Mouse (Mus musculus) heart, adult 2 months (tissue): ENCODE data around the gene Tceanc2. TPM values are rescaled to one million over a fixed set of nuclear protein-coding genes. Genes with fewer than 3 reads are reported as not detected.

ENCODE experiments used
- DNase-seq, 2 experiments: peaks; one replicate each; pipeline ENCODE4 v3.0.0; 2021
- H3K27ac ChIP-seq: fragments of 200-600 bp; 2 replicates; pipeline ENCODE4 v1.8.1; 2022
- H3K27me3 ChIP-seq: fragments of 200-500 bp; 2 replicates; pipeline ENCODE4 v1.6.1; 2012; ENCODE audit warnings: mild to moderate bottlenecking, low read length, inconsistent platforms, mixed read lengths; ENCODE audit not compliant: control insufficient read depth, insufficient read depth
- H3K36me3 ChIP-seq: fragments of 200-500 bp; 2 replicates; pipeline ENCODE4 v1.6.1; 2012; ENCODE audit warnings: low read length, inconsistent platforms; ENCODE audit not compliant: control insufficient read depth, insufficient read depth
- H3K4me1 ChIP-seq: fragments of 200-500 bp; 2 replicates; pipeline ENCODE4 v1.6.1; 2011; ENCODE audit warnings: low read length; ENCODE audit not compliant: control insufficient read depth, insufficient read depth
- H3K4me3 ChIP-seq: fragments of 200-600 bp; 2 replicates; pipeline ENCODE4 v1.8.1; 2022
- H3K79me2 ChIP-seq: fragments of 200-500 bp; replicated peaks from 2 replicates; pipeline ENCODE4 v1.6.1; 2012; ENCODE audit warnings: mild to moderate bottlenecking, inconsistent platforms, low read length, moderate library complexity, mixed read lengths; ENCODE audit not compliant: control insufficient read depth, insufficient read depth
- H3K9ac ChIP-seq: fragments of 200-500 bp; 2 replicates; pipeline ENCODE4 v1.6.1; 2012; ENCODE audit warnings: low read depth, mild to moderate bottlenecking, control low read depth, inconsistent platforms, low read length, mixed read lengths
- CTCF ChIP-seq: fragments of 200-600 bp; IDR thresholded peaks from 2 replicates; pipeline ENCODE4 v1.8.1; 2022; ENCODE audit warnings: antibody characterized with exemption, mild to moderate bottlenecking, moderate library complexity
- EP300 ChIP-seq: fragments of 200-500 bp; IDR thresholded peaks from 2 replicates; pipeline ENCODE4 v1.6.1; 2011; ENCODE audit warnings: low read depth, low read length, control low read depth; ENCODE audit not compliant: insufficient read depth
- POLR2A ChIP-seq: fragments of 200-500 bp; IDR thresholded peaks from 2 replicates; pipeline ENCODE4 v1.6.1; 2011; ENCODE audit warnings: mild to moderate bottlenecking, low read depth, low read length, control low read depth; ENCODE audit not compliant: insufficient read depth
- WGBS: fragments of 180-500 bp; shearing (Covaris S2); methylation state at CpG from one replicate; pipeline ENCODE4 v1.1.7; 2018; 5-methylcytosine and 5-hydroxymethylcytosine counted together
- intact Hi-C: fragments of 180-260 bp; cut with DNase I; formaldehyde crosslinking; loops from one replicate; pipeline ENCODE4 v1.15.1; 2025
- polyA plus RNA-seq: library from polyadenylated mRNA; depleted of rRNA; stranded (reverse); fragments of >200 nt; gene quantifications from 2 replicates; pipeline ENCODE4 v1.2.3, GENCODE M21; 2012
- total RNA-seq, 2 experiments: library from RNA; stranded (reverse); gene quantifications; 2 replicates each; pipeline ENCODE4 v1.2.3; 2021

Gene Tceanc2
- total and polyA plus RNA-seq, 3 experiments = 3.3 to 14.7 (median 10.1) TPM

DNA sequence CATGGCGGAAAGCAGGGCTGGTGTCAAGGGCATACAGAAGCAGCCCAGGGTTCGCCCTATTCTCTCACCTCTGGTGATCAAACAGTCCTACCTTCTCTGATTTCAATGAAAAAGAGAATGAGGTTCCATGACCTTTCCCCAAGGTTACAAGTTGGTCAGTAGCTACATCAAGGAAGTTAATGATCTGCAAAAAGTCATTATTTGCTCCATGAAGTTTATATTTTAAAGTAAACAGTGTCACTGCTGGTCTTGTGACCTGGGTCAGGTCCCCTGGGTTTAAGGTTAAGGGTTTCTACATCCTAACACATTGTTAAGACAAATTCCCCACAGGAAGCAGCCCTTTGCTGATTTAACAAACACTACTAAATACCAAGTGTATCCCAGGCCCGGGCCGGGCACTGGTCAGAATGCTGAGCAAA, 21.9 kb downstream of the Tceanc2 start:
- no peaks in the 10 kb centered on the region for H3K79me2 ChIP-seq
- TF ChIP-seq POLR2A (no peak), EP300 (no peak), CTCF (no peak)
- intact Hi-C loops = no loop called here
- no peak for DNase-seq
- H3K36me3 ChIP-seq = no peaks in the 10 kb centered on the region
- H3K4me3 ChIP-seq = no peak overlapping the region
- H3K9ac ChIP-seq = no peak overlapping the region
- 77% methylated on average over 4 of the region's 4 CpGs for WGBS
- no peaks in the 10 kb centered on the region for H3K4me1 ChIP-seq
- H3K27ac ChIP-seq = no peak overlapping the region
- H3K27me3 ChIP-seq = no peaks in the 10 kb centered on the region

DNA sequence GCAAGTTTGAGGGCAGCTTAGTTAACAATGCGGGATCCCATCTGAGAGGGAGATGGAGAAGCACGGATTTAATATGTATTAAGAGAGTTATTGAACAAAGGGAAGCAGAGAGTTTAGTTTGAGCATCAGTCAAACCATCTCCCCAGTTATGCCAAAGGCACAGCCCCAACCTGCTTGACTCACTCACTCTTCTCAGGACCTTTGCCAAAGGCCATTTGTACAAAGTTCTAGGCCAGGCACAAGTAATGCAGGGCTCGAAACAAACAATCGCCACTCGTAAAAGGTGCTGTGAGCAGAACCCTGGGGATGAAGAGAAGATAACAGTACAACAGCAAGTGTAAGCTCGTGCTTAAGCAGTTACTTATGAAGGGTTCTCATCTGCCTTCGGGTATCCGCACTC, 26.3 kb downstream of the Tceanc2 start:
- Histone ChIP-seq H3K36me3 (no peaks in the 10 kb centered on the region), H3K4me3 (no peak overlapping the region), H3K9ac (no peak overlapping the region), H3K27me3 (no peaks in the 10 kb centered on the region), H3K27ac (no peak overlapping the region), H3K79me2 (no peaks in the 10 kb centered on the region), H3K4me1 (no peaks in the 10 kb centered on the region)
- WGBS = 91% methylated on average over 8 of the region's 8 CpGs
- no peak for DNase-seq
- intact Hi-C loops = no loop called here
- no peak for TF ChIP-seq POLR2A
- no peak for TF ChIP-seq EP300
- no peak for TF ChIP-seq CTCF

DNA sequence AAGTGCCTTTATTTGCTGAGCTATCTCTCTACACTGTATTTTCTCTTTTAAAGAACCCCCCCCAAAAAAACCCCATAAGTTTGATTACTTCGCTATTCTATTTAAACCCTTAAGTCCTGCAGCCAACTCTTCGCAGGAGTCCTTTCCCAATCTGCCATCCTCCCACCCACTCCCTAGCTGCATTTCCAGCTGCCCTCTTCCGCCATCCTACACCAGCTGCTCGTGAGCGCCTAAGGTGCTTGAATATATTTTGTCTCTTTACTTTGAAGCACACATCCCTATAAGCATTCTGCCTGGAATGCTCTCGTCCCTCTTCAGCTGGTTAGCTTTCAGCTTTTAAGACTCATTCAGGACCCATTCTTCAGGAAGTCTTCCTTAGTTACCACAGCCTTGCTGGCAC, 27.9 kb downstream of the Tceanc2 start:
- Histone ChIP-seq H3K36me3 (no peaks in the 10 kb centered on the region), H3K27me3 (no peaks in the 10 kb centered on the region), H3K9ac (no peak overlapping the region), H3K4me1 (no peaks in the 10 kb centered on the region), H3K4me3 (no peak overlapping the region), H3K27ac (no peak overlapping the region), H3K79me2 (no peaks in the 10 kb centered on the region)
- no peak for DNase-seq
- intact Hi-C loops = no loop called here
- 92% methylated on average over 6 of the region's 6 CpGs for WGBS
- TF ChIP-seq CTCF = no peak
- TF ChIP-seq EP300 = no peak
- no peak for TF ChIP-seq POLR2A

DNA sequence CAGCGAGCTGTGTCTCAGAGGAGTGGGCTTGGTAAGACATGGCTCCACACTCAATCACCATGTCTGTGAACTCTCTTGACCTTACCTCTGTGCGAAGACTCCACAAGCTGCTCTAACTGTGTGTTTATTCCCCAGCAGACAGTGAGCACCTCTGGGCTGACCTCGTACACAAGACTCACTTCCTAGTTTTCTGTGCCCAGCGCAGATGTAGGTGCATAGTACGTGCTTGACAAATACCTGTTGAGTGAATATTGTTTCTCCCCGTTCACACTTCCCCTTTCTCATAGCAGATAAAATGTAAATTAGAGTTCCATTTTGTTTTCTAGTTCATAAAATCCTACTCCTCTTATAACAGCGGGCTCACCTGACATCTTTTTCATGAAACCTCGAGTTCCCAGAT, 35.4 kb downstream of the Tceanc2 start:
- no peak overlapping the region for H3K27ac ChIP-seq
- no peaks in the 10 kb centered on the region for H3K36me3 ChIP-seq
- no peak for DNase-seq
- no peaks in the 10 kb centered on the region for H3K27me3 ChIP-seq
- H3K79me2 ChIP-seq = no peaks in the 10 kb centered on the region
- no peak overlapping the region for H3K4me3 ChIP-seq
- H3K9ac ChIP-seq = no peak overlapping the region
- H3K4me1 ChIP-seq = no peaks in the 10 kb centered on the region
- intact Hi-C loops = no loop called here
- TF ChIP-seq CTCF (no peak), POLR2A (no peak), EP300 (no peak)
- 93% methylated on average over 8 of the region's 8 CpGs for WGBS

DNA sequence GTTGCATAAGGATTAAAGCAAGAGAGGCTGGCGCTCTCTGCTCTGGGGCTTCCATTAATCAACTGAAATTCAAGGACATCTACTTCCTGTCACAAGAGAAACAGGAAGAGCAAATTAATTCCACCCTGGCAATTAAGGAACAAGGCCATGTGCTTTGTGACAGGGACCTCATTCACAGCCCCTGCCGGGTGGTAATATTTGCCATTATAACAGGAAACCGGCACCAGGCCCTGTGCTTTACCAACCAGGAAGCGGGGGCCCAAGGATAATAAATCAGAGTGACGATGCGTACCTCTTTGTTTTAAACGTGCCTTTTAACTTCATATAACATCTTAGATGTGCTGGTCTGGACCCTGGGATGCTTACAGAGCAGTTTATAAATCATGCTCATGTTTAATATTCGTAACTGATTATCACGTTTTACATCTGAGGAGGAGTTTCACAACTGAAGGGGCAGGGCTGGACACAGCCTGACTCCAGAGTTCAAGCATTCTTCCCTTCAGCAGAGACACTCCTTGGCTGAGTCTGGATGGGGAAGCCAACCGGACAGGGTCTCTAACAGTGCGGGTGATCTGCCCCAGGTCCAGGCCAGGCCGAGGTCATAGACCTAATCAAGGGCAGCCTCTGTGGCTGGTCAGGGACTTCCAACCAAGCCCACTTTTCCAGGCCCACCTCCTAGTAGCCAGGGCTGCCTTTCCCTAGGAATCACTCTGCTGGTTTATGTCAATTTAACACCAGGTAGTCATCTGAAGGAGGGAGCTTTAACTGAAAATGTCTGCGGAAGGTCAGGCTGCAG, 38.9 kb downstream of the Tceanc2 start:
- Histone ChIP-seq H3K79me2 (no peaks in the 10 kb centered on the region), H3K27me3 (no peaks in the 10 kb centered on the region), H3K9ac (no peak overlapping the region), H3K4me1 (no peaks in the 10 kb centered on the region), H3K27ac (no peak overlapping the region), H3K4me3 (no peak overlapping the region), H3K36me3 (no peaks in the 10 kb centered on the region)
- 57% methylated on average over 13 of the region's 13 CpGs for WGBS
- no peak for DNase-seq
- intact Hi-C loops = no loop called here
- TF ChIP-seq EP300 = no peak
- TF ChIP-seq CTCF = no peak
- TF ChIP-seq POLR2A = no peak
